Mouse (Mus musculus): ENCODE data around the gene Shtn1. TPM values are rescaled to one million over a fixed set of nuclear protein-coding genes. Genes with fewer than 3 reads are reported as not detected.
A peak's percentile ranks its signal among the peaks of the same experiment; 100 is the strongest.

Gene Shtn1
- total RNA-seq (2021), result 10 to 100 TPM; 36.8 to 37.9 TPM
- long read RNA-seq, experiment 1, transcript Shtn1-202 (15 exons, 3,769 nt), result major isoform, 19 of 26 reads
- long read RNA-seq, experiment 1, partial matches to known transcripts, result 3 of 26 reads
- long read RNA-seq, experiment 1, other reads (novel, unspliced or antisense), result 3 of 26 reads
- long read RNA-seq, experiment 2, transcript Shtn1-202 (15 exons, 3,769 nt), result major isoform, 12 of 18 reads
- long read RNA-seq, experiment 2, partial matches to known transcripts, result 3 of 18 reads
- long read RNA-seq, experiment 2, other reads (novel, unspliced or antisense), result 2 of 18 reads

DNA sequence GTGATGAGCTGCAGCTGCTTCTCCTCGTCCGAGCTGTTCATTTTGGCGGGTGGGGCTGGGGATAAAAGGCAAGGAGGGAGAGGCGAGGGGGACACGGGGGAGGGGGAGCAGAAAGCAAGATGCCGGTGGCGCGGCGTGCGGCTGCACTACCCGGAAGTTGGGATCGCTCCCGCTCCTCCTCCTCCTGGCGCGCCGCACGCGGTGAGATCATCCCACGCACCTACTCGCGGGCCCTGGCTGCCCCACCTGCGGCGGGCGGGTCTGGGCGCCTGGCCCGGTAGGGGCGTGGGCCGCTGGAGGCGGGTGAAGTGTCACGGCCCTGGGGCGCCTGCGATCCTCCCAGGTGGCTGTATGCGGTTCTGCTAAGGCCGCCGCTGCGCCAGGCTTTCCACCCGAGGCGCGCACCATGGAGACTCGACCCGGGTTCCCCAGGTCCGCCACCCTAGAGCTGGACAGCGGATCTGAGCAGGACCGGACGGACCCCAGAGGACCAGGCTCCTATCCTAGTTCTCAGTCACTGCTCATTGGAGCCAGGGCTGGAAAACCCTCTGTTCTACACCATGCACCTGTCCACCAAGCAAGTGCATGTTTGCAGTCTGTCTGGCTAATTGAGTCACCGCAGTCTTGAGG, at the start of gene Shtn1:
Gene Shtn1 (minus strand): TSS at position 629 of the 630 bp plus-strand sequence.
- DNase-seq (ENCODE audit: low spot score in 2 of 2), result peak; percentile 64 to 69
- intact Hi-C loops (cut with DNase I), result no loop called here

DNA sequence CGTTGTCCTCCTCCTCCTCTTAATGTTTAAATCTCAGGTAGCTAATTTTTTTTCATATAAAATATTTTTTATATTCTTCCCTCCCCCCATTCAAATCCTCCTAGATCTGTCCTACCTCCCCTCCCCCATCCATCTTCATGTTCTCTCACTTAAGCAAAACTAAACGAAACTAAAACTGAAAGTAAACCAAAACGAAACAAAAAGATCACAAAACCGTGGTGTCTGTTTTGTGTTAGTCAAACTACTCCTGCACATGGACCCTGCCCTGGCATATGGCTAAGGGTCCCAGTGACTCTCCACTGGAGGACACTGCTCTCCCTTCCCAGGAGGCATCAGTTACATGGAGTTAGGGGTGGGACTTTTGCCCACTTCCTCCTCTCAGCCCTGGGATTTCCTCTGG, 38.3 kb upstream of the Shtn1 start:
- intact Hi-C loops (cut with DNase I), result no loop called here

DNA sequence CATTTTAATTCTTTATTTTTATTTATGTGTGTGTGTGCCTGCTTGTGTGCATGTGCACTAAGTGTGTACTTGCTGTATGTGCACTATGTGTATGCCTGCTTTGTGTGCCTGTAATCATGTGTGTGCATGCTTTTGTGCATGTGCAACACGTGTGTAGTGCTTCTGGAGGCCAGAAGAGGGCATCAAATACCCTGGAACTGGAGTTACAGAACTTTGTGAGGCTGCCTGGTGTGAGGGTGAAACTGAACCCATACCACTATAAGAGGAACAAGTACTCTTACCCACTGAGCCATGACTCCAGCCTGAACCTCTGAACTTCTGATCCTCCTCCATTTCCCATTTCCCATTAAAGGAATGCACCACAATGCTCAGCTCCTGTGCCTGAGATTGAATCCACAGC, 34.0 kb upstream of the Shtn1 start:
- DNase-seq (ENCODE audit: low spot score in 2 of 2), result no peak
- intact Hi-C loops (cut with DNase I), result no loop called here

More for the DNA sequence above, 38.3 kb upstream of the Shtn1 start:
- no peak for DNase-seq (ENCODE audit: low spot score in 2 of 2)

DNA sequence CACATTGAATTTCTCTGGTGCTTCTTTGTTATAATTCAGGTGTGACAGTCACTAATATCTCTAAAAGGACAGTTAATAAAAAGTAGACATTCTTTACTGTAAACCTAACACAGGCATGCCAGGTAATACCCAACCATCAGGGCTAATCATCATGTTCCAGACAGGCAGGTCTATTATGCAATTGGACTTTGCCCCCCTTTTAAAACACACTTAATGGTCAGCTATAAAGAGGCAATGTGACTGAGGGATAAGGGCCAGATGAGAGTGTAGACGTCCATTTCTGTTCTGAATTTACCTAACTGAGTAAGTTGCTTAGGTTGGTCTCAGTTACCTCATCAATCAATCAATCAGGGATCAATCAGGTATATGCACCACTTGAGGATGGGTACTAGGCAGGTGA, 22.4 kb upstream of the Shtn1 start:
- intact Hi-C loops (cut with DNase I), result no loop called here
- DNase-seq (ENCODE audit: low spot score in 2 of 2), result no peak

DNA sequence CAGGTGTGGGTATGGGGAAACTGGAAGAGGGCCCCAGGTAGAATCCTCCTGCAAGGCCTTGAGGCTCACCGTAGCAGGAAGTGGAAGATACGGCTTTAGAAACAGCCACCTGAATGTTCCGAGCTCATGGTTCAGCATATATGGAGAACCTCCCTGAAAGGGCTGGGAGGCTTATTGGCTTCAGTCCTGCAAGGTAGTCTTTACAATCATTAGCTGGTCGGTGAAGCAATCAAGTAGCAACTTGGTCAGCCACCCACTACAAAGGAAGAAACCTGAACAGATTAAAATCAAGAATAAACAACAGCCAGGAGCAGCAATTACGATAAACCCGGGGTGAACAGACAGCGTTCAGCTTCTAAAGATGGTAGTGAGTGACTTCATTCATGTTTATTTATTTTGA, 16.4 kb upstream of the Shtn1 start:
- intact Hi-C loops (cut with DNase I), result no loop called here
- DNase-seq (ENCODE audit: low spot score in 2 of 2), result no peak

DNA sequence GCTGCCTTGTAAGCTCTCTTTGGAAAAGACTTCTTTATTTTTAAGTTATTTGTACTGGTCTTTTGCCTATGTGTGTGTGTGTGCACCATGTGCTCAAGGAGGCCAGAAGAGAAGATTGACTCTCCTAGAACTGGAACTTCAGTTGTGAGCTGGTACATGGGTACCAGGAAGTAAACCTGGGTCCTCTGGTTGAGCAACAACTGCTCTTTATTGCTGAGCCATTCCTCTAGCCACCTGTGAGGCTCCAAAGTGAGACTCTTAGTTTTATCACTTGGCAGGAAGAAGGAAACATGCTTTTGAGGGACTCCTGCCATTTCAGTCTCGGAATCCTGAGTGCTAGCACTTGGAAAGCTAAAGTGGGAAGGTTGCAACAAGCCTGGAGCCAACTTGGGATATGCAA, 14.4 kb upstream of the Shtn1 start:
- no peak for DNase-seq (ENCODE audit: low spot score in 2 of 2)
- intact Hi-C loops (cut with DNase I), result no loop called here

DNA sequence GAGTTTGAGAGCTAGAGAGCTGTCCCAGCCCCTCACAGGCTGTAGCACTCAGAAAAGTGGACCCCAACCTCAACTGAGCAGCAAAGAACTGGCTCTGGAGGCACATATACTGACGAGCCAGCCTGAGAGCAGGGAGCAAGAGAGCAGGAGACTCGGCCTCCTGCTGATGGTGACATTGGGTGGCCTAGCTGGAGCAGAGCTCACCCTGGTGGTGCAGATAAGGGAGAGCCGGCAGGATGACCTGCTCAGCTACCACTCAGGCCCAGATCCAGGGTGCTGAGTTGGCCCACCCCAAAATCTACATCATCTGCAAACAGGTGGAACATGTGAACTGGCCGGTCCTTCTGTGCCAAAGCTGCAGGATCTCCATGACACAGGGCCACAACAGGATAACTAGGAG, 8.4 kb upstream of the Shtn1 start:
- intact Hi-C loops (cut with DNase I), result no loop called here
- no peak for DNase-seq (ENCODE audit: low spot score in 2 of 2)

DNA sequence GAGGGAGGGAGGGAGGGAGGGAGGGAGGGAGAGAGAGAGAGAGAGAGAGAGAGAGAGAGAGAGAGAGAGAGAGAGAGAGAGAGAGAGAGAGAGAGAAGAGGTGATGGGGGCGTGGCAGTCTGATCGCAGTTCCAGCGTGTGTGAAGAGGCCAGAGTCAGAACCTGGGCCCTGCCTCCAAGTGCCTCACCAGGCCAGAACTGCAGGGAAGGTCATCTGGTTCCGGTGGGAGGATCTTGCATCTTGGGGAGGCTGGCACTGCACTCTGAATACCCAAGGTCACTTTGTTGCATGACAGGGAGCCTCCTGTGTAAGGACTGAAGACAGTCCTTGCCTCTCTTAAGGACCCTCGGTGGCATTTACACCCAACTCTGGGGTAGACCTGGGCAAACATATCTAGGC, 231 bp upstream of the Shtn1 start:
- no peak for DNase-seq (ENCODE audit: low spot score in 2 of 2)
- intact Hi-C loops (cut with DNase I), result no loop called here

DNA sequence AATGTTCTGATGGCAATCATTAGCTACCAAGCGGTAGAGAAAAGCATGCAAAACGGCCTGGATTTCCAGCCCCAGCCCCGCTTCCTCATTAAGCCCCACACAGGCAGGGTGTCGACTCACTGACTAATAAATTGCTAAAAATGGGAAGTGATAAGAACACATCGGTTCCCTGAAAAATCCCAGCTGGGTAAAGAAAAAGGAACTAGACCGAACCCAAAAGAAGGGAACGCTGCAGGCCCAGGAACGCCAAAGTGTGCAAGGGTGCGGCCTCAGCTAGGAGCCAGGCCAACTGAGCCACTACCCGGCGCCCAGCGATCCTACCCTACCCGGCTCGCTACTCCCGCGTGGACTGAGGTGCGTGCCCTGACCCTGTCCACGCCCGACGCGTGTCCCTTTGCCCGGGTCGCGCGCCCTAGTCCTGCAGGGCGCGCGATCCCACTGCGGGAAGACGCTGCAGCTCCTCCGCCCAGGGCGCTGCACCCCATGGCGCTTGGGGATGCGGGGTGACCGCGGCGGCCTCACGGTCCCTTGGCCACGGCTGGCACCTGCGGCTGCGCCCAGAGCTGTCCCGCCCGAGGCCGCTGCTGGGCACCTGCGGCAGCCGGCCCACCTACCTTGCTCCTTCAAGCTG, 944 bp downstream of the Shtn1 start:
- peak in 1 of 2 experiments; percentile 24 for DNase-seq (ENCODE audit: low spot score in 2 of 2)
- intact Hi-C loops (cut with DNase I), result no loop called here

DNA sequence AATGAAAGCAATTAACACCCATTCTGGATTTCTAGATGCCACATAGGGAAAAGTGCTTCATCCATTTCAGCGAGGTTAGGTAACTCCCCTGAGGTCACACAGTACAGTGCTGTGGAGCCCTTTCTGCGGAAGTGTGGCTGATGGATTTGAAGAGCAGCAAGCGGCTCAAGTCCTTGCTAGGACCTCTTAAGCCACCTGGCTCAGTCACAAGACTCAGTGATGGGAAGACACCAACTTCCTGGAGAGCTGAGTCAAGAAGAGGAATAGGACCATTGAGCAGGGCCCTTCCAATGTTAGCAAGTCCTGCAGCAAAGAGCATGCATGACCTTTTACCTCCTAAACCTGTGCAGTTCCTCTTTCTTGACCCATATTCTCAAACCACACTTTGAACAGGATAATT, 1.5 kb downstream of the Shtn1 start:
- no peak for DNase-seq (ENCODE audit: low spot score in 2 of 2)
- intact Hi-C loops (cut with DNase I), result no loop called here

DNA sequence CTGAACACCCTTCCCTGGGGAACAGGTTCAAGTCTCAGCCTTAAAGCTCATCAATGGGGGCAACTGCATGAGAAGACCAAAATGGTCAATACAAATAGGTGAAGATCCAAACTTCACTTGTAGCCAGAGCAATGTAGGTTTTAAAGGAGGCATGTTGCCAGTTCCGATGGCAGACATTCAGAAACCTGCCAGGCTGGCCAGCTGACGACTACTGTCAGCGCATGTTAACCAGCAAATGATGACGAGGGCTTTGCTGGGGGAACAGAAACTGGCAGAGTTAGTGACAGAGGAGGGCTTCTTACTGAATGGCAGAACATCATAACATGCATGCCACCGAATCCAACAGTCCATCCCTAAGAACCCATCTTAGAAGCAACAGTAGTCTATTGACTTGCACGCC, 2.9 kb downstream of the Shtn1 start:
- intact Hi-C loops (cut with DNase I), result no loop called here
- DNase-seq (ENCODE audit: low spot score in 2 of 2), result no peak

DNA sequence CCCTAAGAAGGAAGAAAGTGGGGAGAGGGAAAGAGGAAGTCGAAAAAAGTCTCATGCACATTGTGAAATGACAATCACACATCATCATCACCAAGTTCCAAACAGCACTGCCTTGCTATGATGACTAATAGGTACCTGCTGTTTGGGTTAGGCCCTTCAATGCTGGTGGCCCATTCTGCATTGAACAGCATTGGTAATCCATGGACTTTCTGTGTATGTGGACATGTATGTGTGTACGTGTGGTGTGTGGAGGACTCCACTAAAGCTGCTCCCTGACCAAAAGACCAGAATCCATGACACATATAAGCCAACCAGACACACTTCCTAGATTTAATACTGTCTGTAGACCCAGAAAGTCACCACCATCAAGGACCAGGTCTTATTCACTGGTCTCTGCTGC, 3.9 kb downstream of the Shtn1 start:
- DNase-seq (ENCODE audit: low spot score in 2 of 2), result no peak
- intact Hi-C loops (cut with DNase I), result no loop called here

DNA sequence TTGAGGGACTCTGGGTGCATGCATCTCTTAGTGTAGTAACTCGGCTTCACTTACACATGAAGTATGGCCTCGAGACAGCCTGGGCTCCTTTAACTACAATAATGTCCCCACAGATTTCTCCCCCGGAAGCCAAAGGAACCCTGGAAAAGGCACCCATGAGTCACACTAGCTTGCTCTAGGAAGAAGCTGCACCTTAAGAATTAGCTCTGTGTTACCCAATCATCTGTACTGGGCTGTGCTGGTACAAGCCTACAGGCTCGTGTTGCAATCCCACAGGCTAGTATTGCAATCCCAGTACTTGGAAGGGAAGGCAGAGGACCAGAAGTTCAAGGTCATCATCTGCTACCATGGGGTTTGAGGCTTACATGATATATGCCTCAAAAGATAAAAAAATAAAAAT, 4.5 kb downstream of the Shtn1 start:
- intact Hi-C loops (cut with DNase I), result no loop called here
- DNase-seq (ENCODE audit: low spot score in 2 of 2), result no peak

DNA sequence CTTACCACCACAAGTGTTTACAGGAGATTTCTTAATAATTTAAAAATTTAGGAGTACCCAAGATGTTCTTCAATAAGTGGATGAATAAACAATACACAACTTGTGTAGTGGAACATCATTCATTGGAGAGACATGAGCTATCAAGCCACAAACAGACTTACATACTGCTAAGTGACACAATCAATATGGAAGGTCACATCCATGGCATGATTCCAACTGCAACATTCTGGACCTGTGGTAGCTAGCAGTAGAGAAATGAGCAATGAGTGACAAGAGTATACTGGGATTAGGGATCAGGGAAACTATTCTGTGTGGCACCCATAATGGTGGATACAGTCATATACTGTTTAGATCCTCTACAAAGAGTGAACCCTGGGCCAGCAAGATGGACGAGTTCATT, 8.2 kb downstream of the Shtn1 start:
- intact Hi-C loops (cut with DNase I), result no loop called here
- DNase-seq (ENCODE audit: low spot score in 2 of 2), result no peak

DNA sequence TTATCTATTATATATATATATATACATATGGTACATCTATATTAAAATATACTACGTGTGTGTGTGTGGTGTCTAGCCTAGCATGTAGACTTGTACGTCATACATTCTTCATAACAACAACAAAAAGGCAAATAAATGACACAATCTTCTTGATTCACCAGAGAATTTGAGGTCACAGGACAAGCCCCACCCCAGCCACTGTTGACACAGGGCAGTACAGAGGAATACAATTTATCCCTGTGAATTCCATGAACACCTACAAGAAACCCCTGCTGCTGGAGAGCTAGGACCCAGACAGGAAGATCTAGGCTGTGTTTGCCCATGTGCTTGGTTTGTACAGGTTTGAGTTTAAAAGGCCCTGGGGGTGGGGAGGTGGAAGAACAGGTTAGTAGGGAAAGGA, 9.2 kb downstream of the Shtn1 start:
- no peak for DNase-seq (ENCODE audit: low spot score in 2 of 2)
- intact Hi-C loops (cut with DNase I), result no loop called here

DNA sequence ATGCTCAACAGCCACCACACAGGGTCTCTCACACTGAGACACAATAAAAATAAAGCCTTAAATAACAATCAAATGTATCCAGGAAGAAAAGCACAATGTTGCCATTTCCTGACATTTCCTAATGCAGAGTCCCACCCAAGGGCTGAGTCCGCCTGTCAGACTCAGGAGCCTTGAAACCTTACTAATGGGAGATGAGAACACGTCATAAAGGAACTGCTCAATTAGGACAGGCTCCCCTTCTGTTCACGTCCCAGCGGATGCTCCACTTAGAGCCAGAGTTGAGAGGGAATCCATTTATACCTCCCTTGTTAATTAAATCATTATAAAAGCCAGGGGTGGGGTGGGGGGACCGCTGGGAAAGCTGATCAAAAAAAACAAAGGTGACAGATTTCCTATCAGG, 9.8 kb downstream of the Shtn1 start:
- intact Hi-C loops (cut with DNase I), result no loop called here
- DNase-seq (ENCODE audit: low spot score in 2 of 2), result no peak

DNA sequence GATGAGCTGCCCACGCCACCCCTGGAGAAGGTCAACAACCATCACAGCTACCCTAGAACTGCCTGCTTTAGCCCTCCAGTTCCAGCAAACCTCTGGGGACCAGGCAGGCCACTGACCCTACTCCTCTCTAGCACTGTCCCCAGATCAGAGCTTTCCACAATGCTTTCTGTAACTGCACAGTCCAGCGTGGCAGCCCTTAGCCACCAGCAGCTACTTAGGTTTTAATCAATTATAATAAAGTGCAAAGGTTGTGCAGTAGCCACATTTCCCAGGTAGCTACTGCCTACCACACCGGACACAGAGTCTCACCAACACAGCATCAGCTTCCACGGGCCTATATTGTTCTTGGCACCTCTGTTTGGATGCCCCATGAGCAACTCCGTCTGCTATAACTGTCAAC, 11.3 kb downstream of the Shtn1 start:
- intact Hi-C loops (cut with DNase I), result no loop called here
- no peak for DNase-seq (ENCODE audit: low spot score in 2 of 2)

DNA sequence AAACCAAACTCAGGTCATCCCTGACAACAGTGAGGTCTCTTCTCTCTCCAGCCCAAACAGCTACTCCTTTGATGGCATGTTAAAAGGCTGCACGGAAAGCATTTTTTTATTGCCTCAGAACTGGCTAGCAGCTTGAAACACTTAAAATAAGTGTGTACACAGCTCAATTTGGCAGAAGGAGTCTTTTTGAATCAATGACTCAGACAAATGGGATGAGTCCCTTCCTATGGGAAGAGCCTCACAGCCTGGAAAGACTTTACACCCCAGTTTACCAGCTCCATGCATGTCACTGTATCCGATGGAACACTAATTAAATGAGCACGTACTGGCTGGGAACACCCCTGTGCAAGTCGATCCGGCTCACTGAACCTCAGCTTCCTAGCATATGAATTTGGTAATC, 12.3 kb downstream of the Shtn1 start:
- intact Hi-C loops (cut with DNase I), result no loop called here
- DNase-seq (ENCODE audit: low spot score in 2 of 2), result peak in 1 of 2 experiments; percentile 49

DNA sequence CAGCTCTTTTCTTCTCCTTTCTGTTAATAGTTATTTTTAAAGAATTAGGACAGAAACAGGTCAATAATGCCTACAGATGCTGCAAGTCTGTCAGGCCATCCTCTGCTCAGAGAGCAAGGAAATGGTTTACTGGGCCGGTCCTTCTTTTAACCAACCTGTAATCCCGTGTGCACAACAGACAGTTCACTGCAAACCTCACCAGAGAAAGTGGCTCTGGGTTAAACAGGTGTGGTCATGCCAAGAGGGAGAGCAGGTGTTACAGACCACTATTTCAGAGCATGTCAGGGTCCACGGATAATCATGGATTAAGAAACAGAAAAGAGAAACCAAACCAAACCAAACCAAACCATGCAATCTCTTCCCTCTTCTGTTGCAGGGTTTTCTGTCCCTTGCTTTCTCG, 17.8 kb downstream of the Shtn1 start:
- no peak for DNase-seq (ENCODE audit: low spot score in 2 of 2)
- intact Hi-C loops (cut with DNase I), result no loop called here

DNA sequence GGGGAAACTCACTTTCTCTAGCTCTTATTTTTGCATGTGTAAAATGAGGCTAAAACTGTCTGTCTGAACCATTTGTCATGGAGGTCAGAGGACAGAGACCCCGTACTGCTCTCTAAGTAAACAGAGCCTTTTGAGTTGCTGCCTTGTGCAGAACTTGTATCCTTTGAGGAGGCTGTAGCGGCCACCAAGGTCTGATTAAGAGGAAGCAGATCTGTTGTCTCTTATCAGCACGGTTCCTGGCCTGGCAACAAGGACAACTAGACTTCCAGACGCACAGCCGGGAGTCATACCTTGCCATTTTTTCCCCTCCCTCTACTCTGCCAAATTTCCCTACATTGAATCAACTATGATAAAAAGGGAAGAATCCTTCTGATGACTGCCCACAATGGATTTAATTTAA, 18.5 kb downstream of the Shtn1 start:
- intact Hi-C loops (cut with DNase I), result no loop called here
- DNase-seq (ENCODE audit: low spot score in 2 of 2), result no peak

DNA sequence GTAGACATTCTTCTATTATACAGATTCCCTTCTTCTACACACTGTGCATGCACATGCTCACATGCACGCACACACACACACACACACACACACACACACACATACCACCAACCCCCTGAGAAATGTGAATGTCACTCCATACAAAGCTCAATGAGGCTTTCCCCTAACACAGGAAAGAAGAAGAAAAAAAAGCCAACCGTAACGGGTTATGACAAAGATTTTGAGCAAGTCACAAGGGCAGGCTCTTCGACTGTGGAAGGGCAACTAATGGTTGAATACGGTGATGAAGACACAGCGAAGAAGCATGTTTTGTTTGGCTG, 21.3 kb downstream of the Shtn1 start:
- DNase-seq (ENCODE audit: low spot score in 2 of 2), result no peak
- intact Hi-C loops (cut with DNase I), result no loop called here
